Mouse (Mus musculus) liver, embryonic 15.5 days (tissue): Measurements from ENCODE around the gene Dbn1. TPM values are rescaled to one million over a fixed set of nuclear protein-coding genes. Genes with fewer than 3 reads are reported as not detected.
A peak's percentile ranks its signal among the peaks of the same experiment; 100 is the strongest.

Source experiments
- ATAC-seq: fragments of 200-750 bp; cut with Nextera tagmentation; 2 replicates; pipeline ENCODE4 v1.8.0; 2017; ENCODE audit warnings: moderate number of reproducible peaks, mild to moderate bottlenecking, moderate library complexity; ENCODE audit not compliant: insufficient read depth
- H3K27ac ChIP-seq: fragments of 300-500 bp; sonication (generic); replicated peaks from 2 replicates; pipeline ENCODE4 v1.5.1; 2015; ENCODE audit warnings: mild to moderate bottlenecking, inconsistent platforms
- H3K27me3 ChIP-seq: fragments of 300-500 bp; sonication (generic); 2 replicates; pipeline ENCODE4 v1.6.1; 2015; ENCODE audit warnings: mild to moderate bottlenecking, inconsistent platforms
- H3K36me3 ChIP-seq: fragments of 300-500 bp; sonication (generic); replicated peaks from 2 replicates; pipeline ENCODE4 v1.6.1; 2015; ENCODE audit warnings: moderate library complexity, mild to moderate bottlenecking, inconsistent platforms
- H3K4me1 ChIP-seq: fragments of 300-500 bp; sonication (generic); replicated peaks from 2 replicates; pipeline ENCODE4 v1.6.1; 2015; ENCODE audit warnings: inconsistent platforms
- H3K4me2 ChIP-seq: fragments of 300-500 bp; sonication (generic); 2 replicates; pipeline ENCODE4 v1.6.1; 2015; ENCODE audit warnings: moderate library complexity, mild to moderate bottlenecking, inconsistent platforms
- H3K4me3 ChIP-seq: fragments of 300-500 bp; sonication (generic); replicated peaks from 2 replicates; pipeline ENCODE4 v1.5.1; 2015; ENCODE audit warnings: mild to moderate bottlenecking, inconsistent platforms
- H3K9ac ChIP-seq: fragments of 300-500 bp; sonication (generic); 2 replicates; pipeline ENCODE4 v1.6.1; 2015; ENCODE audit warnings: moderate library complexity, mild to moderate bottlenecking, inconsistent platforms
- H3K9me3 ChIP-seq: fragments of 300-500 bp; sonication (generic); replicated peaks from 2 replicates; pipeline ENCODE4 v1.6.1; 2016; ENCODE audit warnings: inconsistent platforms
- WGBS: fragments of 180-500 bp; shearing (Covaris S2); methylation state at CpG from one replicate; pipeline ENCODE4 v1.1.7; 2015; ENCODE audit warnings: mixed read lengths; ENCODE audit not compliant: insufficient replicate concordance; 5-methylcytosine and 5-hydroxymethylcytosine counted together
- polyA plus RNA-seq: library from polyadenylated mRNA; unstranded; fragments of >200 nt; fragmentation: Nextera tagmentation; extraction: Ambion mirVana; gene quantifications from 2 replicates; pipeline ENCODE4 v1.2.1, GENCODE M21; 2015

Gene Dbn1
- 7.5 and 7.6 TPM in 2 replicates for polyA plus RNA-seq

GRCm38 (mm10) chr13:55487578-55488498 is at the start of gene Dbn1:
Gene Dbn1, minus strand, starts transcription at chr13:55488111.
- H3K36me3 ChIP-seq, result no peaks in the 10 kb centered on the region
- no peak within 1 kb of the TSS for H3K27ac ChIP-seq
- peak within 1 kb of the TSS; percentile 56 for H3K4me3 ChIP-seq
- WGBS, result 2% methylated on average over 81 of the region's 83 CpGs
- peaks cover 96% of the 10 kb centered on the region for H3K27me3 ChIP-seq
- H3K9ac ChIP-seq, result peak within 1 kb of the TSS; percentile 37; the same call in 1 of the 2 replicates
- H3K9me3 ChIP-seq, result no peaks in the 10 kb centered on the region
- H3K4me2 ChIP-seq, result peak within 1 kb of the TSS; percentile 71
- peak; percentile 38; the same call in 1 of the 2 replicates for ATAC-seq
- H3K4me1 ChIP-seq, result peaks cover 15% of the 10 kb centered on the region

GRCm38 (mm10) chr13:55536194-55537175 is 48.6 kb upstream of the Dbn1 start, which contains the start of gene Ddx41:
Gene Ddx41, minus strand, starts transcription at chr13:55536658.
- H3K27ac ChIP-seq, result peak within 1 kb of the TSS; percentile 73
- H3K36me3 ChIP-seq, result peaks cover 66% of the 10 kb centered on the region
- peak within 1 kb of the TSS; percentile 93 for H3K4me3 ChIP-seq
- WGBS, result under 1% methylated on average over 70 of the region's 70 CpGs
- peaks cover 30% of the 10 kb centered on the region for H3K4me1 ChIP-seq
- peak within 1 kb of the TSS; percentile 78 for H3K9ac ChIP-seq
- peak; percentile 99 for ATAC-seq
- H3K27me3 ChIP-seq, result no peaks in the 10 kb centered on the region
- no peaks in the 10 kb centered on the region for H3K9me3 ChIP-seq
- H3K4me2 ChIP-seq, result peak within 1 kb of the TSS; percentile 94

- Histone ChIP-seq H3K4me3 (peak overlapping the region; percentile 93), H3K27ac (peak overlapping the region; percentile 73), H3K27me3 (no peaks in the 10 kb centered on the region), H3K9ac (peak overlapping the region; percentile 78), H3K4me1 (peaks cover 30% of the 10 kb centered on the region), H3K36me3 (peaks cover 65% of the 10 kb centered on the region), H3K9me3 (no peaks in the 10 kb centered on the region), H3K4me2 (peak overlapping the region; percentile 94)
- 14% methylated on average over 17 of the region's 17 CpGs for WGBS
- ATAC-seq, result no peak; the same call in 1 of the 2 replicates
Observed at GRCm38 (mm10) chr13:55535796-55536193, 47.9 kb upstream of the Dbn1 start.

GRCm38 (mm10) chr13:55535191-55535590 is 47.3 kb upstream of the Dbn1 start:
- no peak for ATAC-seq
- 86% methylated on average over 15 of the region's 15 CpGs for whole genome bisulfite sequencing

GRCm38 (mm10) chr13:55529198-55529915 is 41.4 kb upstream of the Dbn1 start, which contains the start of gene Dok3:
Gene Dok3, minus strand, starts transcription at chr13:55529296.
- 41% methylated on average over 8 of the region's 8 CpGs for whole genome bisulfite sequencing
- Histone ChIP-seq H3K4me2 (peak within 1 kb of the TSS; percentile 35), H3K9me3 (no peaks in the 10 kb centered on the region), H3K36me3 (peaks cover 47% of the 10 kb centered on the region), H3K27ac (peak within 1 kb of the TSS; percentile 76), H3K27me3 (no peaks in the 10 kb centered on the region), H3K4me3 (peak within 1 kb of the TSS; percentile 39), H3K4me1 (peaks cover 44% of the 10 kb centered on the region), H3K9ac (0 out of 2 replicates have a peak within 1 kb of the TSS, but pooled peaks have one; percentile 2)
- ATAC-seq, result peak; percentile 16; the same call in 1 of the 2 replicates

More at GRCm38 (mm10) chr13:55535191-55535590, 47.3 kb upstream of the Dbn1 start:
- no peak overlapping the region; the same call in 1 of the 2 replicates for H3K9ac ChIP-seq
- H3K27me3 ChIP-seq, result no peaks in the 10 kb centered on the region
- peaks cover 32% of the 10 kb centered on the region for H3K4me1 ChIP-seq
- H3K4me3 ChIP-seq, result peak overlapping the region; percentile 93
- no peak overlapping the region for H3K27ac ChIP-seq
- peak overlapping the region; percentile 94 for H3K4me2 ChIP-seq
- peaks cover 65% of the 10 kb centered on the region for H3K36me3 ChIP-seq
- H3K9me3 ChIP-seq, result no peaks in the 10 kb centered on the region

GRCm38 (mm10) chr13:55527834-55528772 is 40.2 kb upstream of the Dbn1 start:
- no peaks in the 10 kb centered on the region for H3K27me3 ChIP-seq
- 15% methylated on average over 18 of the region's 18 CpGs for WGBS
- peak overlapping the region; percentile 35 for H3K4me2 ChIP-seq
- peaks cover 53% of the 10 kb centered on the region for H3K4me1 ChIP-seq
- H3K27ac ChIP-seq, result peak overlapping the region; percentile 76
- H3K4me3 ChIP-seq, result peak overlapping the region; percentile 39
- ATAC-seq, result peak; percentile 49
- H3K9ac ChIP-seq, result 0 out of 2 replicates have a peak overlapping the region, but pooled peaks have one; percentile 2
- no peaks in the 10 kb centered on the region for H3K9me3 ChIP-seq
- peaks cover 39% of the 10 kb centered on the region for H3K36me3 ChIP-seq

- 57% methylated on average over 16 of the region's 16 CpGs for WGBS
- peak overlapping the region; percentile 12 for H3K4me3 ChIP-seq
Observed at GRCm38 (mm10) chr13:55527212-55527611, 39.3 kb upstream of the Dbn1 start.

GRCm38 (mm10) chr13:55525733-55526553 is 38.0 kb upstream of the Dbn1 start:
- H3K9ac ChIP-seq, result no peak overlapping the region
- no peak for ATAC-seq
- no peaks in the 10 kb centered on the region for H3K27me3 ChIP-seq
- H3K4me1 ChIP-seq, result peaks cover 56% of the 10 kb centered on the region
- H3K4me2 ChIP-seq, result no peak overlapping the region
- WGBS, result 66% methylated on average over 16 of the region's 16 CpGs
- no peak overlapping the region for H3K27ac ChIP-seq
- H3K4me3 ChIP-seq, result no peak overlapping the region
- H3K9me3 ChIP-seq, result no peaks in the 10 kb centered on the region
- peaks cover 18% of the 10 kb centered on the region for H3K36me3 ChIP-seq

More at GRCm38 (mm10) chr13:55527212-55527611, 39.3 kb upstream of the Dbn1 start:
- Histone ChIP-seq H3K27me3 (no peaks in the 10 kb centered on the region), H3K27ac (peak overlapping the region; percentile 76; the same call in 1 of the 2 replicates), H3K4me1 (peaks cover 56% of the 10 kb centered on the region), H3K9me3 (no peaks in the 10 kb centered on the region), H3K9ac (no peak overlapping the region), H3K4me2 (peak overlapping the region; percentile 35), H3K36me3 (peaks cover 31% of the 10 kb centered on the region)
- no peak for ATAC-seq
